Mouse (Mus musculus) testis, postnatal 10 days (tissue): ENCODE results near the gene Dst.

Source experiments
- DNase-seq: peaks from one replicate; pipeline ENCODE4 v3.0.0; 2021; ENCODE audit warnings: low spot score

Gene Dst

GRCm38 (mm10) chr1:33980420-33980819 is 72.4 kb downstream of the Dst start:
- no peak for DNase-seq

GRCm38 (mm10) chr1:33989643-33990042 is 81.6 kb downstream of the Dst start:
- DNase-seq: no peak

GRCm38 (mm10) chr1:33991067-33991466 is 83.0 kb downstream of the Dst start:
- DNase-seq: no peak

- DNase-seq: no peak
Observed at GRCm38 (mm10) chr1:33992810-33993209, 84.8 kb downstream of the Dst start.

- DNase-seq: no peak
Observed at GRCm38 (mm10) chr1:33994201-33994600, 86.2 kb downstream of the Dst start.

GRCm38 (mm10) chr1:33995386-33995785 is 87.4 kb downstream of the Dst start:
- no peak for DNase-seq

GRCm38 (mm10) chr1:33996105-33996887 is 88.3 kb downstream of the Dst start:
- DNase-seq: no peak

GRCm38 (mm10) chr1:34002321-34002720 is 94.3 kb downstream of the Dst start:
- no peak for DNase-seq

GRCm38 (mm10) chr1:34002970-34003369 is 94.9 kb downstream of the Dst start:
- DNase-seq: no peak

- DNase-seq: no peak
Observed at GRCm38 (mm10) chr1:34005238-34005725, 97.3 kb downstream of the Dst start.

GRCm38 (mm10) chr1:34005726-34006638 is 98.0 kb downstream of the Dst start:
- DNase-seq: peak; percentile 69

GRCm38 (mm10) chr1:34006828-34007361 is 98.9 kb downstream of the Dst start:
- no peak for DNase-seq

GRCm38 (mm10) chr1:34007379-34007778 is 99.4 kb downstream of the Dst start:
- no peak for DNase-seq

- DNase-seq: peak; percentile 74
Observed at GRCm38 (mm10) chr1:34011051-34011677, 103.1 kb downstream of the Dst start.

GRCm38 (mm10) chr1:34011821-34012271 is 103.8 kb downstream of the Dst start:
- peak; percentile 58 for DNase-seq

GRCm38 (mm10) chr1:34013490-34013889 is 105.5 kb downstream of the Dst start:
- DNase-seq: no peak

GRCm38 (mm10) chr1:34016780-34017179 is 108.8 kb downstream of the Dst start:
- no peak for DNase-seq

GRCm38 (mm10) chr1:34017323-34017722 is 109.3 kb downstream of the Dst start:
- no peak for DNase-seq

- DNase-seq: no peak
Observed at GRCm38 (mm10) chr1:34020599-34020998, 112.6 kb downstream of the Dst start.

GRCm38 (mm10) chr1:34021574-34021973 is 113.5 kb downstream of the Dst start:
- DNase-seq: no peak

- no peak for DNase-seq
Observed at GRCm38 (mm10) chr1:34023154-34023553, 115.1 kb downstream of the Dst start.

- no peak for DNase-seq
Observed at GRCm38 (mm10) chr1:34025879-34026278, 117.9 kb downstream of the Dst start.
